Mouse (Mus musculus) lung, postnatal 0 days (tissue): ENCODE measurements around the gene Hoxa13. TPM values are rescaled to one million over a fixed set of nuclear protein-coding genes. Genes with fewer than 3 reads are reported as not detected.

Experiments used
- ATAC-seq: fragments of 200-750 bp; cut with Nextera tagmentation; 2 replicates; pipeline ENCODE4 v1.8.0; 2017; ENCODE audit warnings: moderate library complexity
- DNase-seq: peaks from one replicate; pipeline ENCODE4 v3.0.0-alpha.2; 2016; ENCODE audit warnings: low spot score
- H3K27ac ChIP-seq: fragments of 300-500 bp; sonication (generic); 2 replicates; pipeline ENCODE4 v1.5.1; 2014; ENCODE audit warnings: antibody characterized with exemption, mild to moderate bottlenecking, low read length, mixed read lengths
- H3K27me3 ChIP-seq: fragments of 300-500 bp; sonication (generic); replicated peaks from 2 replicates; pipeline ENCODE4 v1.6.1; 2014; ENCODE audit warnings: low read length, mixed read lengths; ENCODE audit not compliant: insufficient read depth
- H3K36me3 ChIP-seq: fragments of 300-500 bp; sonication (generic); 2 replicates; pipeline ENCODE4 v1.6.1; 2014; ENCODE audit warnings: low read length, mixed read lengths; ENCODE audit not compliant: insufficient read depth
- H3K4me1 ChIP-seq: fragments of 300-500 bp; sonication (generic); 2 replicates; pipeline ENCODE4 v1.6.1; 2014; ENCODE audit warnings: antibody characterized with exemption, low read depth, low read length, mixed read lengths; ENCODE audit not compliant: insufficient read depth
- H3K4me2 ChIP-seq: fragments of 300-500 bp; sonication (generic); replicated peaks from 2 replicates; pipeline ENCODE4 v1.6.1; 2014; ENCODE audit warnings: low read depth, mild to moderate bottlenecking, low read length, moderate library complexity, mixed read lengths
- H3K4me3 ChIP-seq: fragments of 300-500 bp; sonication (generic); 2 replicates; pipeline ENCODE4 v1.5.1; 2014; ENCODE audit warnings: low read depth, low read length
- H3K9ac ChIP-seq: fragments of 300-500 bp; sonication (generic); replicated peaks from 2 replicates; pipeline ENCODE4 v1.6.1; 2014; ENCODE audit warnings: low read depth, mild to moderate bottlenecking
- H3K9me3 ChIP-seq: fragments of 300-500 bp; sonication (generic); 2 replicates; pipeline ENCODE4 v1.6.1; 2016; ENCODE audit warnings: low read length, mixed read lengths
- CTCF ChIP-seq: IDR thresholded peaks from 2 replicates; pipeline ENCODE4 v1.5.1; 2016; ENCODE audit warnings: antibody characterized with exemption, mild to moderate bottlenecking
- EP300 ChIP-seq: IDR thresholded peaks from 2 replicates; pipeline ENCODE4 v1.6.1; 2016; ENCODE audit warnings: antibody characterized with exemption, mild to moderate bottlenecking, control low read depth
- WGBS: fragments of 180-500 bp; shearing (Covaris S2); extraction: QIAGEN DNeasy Blood & Tissue Kit; methylation state at CpG from one replicate; pipeline ENCODE4 v1.1.7; 2014; 5-methylcytosine and 5-hydroxymethylcytosine counted together
- polyA plus RNA-seq: library from polyadenylated mRNA; unstranded; fragments of >200 nt; fragmentation: Nextera tagmentation; extraction: Ambion mirVana; gene quantifications from 2 replicates; pipeline ENCODE4 v1.2.1, GENCODE M21; 2015

Hoxa13 gene
- polyA plus RNA-seq, 1 experiment from 2014 or later, result not detected

GRCm38 (mm10) chr6:52238155-52238545, 22.5 kb downstream of the Hoxa13 start:
- no peak overlapping the region for H3K4me2 ChIP-seq
- no peaks in the 10 kb centered on the region; the same call in 1 of the 2 replicates for H3K4me1 ChIP-seq
- no peaks in the 10 kb centered on the region for H3K36me3 ChIP-seq
- no peak overlapping the region for H3K4me3 ChIP-seq
- ATAC-seq (no peak), DNase-seq (no peak)
- peaks cover 98% of the 10 kb centered on the region for H3K27me3 ChIP-seq
- WGBS, result 3% methylated on average over 7 of the region's 7 CpGs
- H3K27ac ChIP-seq, result no peak overlapping the region
- no peak overlapping the region for H3K9ac ChIP-seq
- no peaks in the 10 kb centered on the region for H3K9me3 ChIP-seq
- TF ChIP-seq CTCF (no peak), EP300 (no peak)

GRCm38 (mm10) chr6:52237346-52238154, 23.1 kb downstream of the Hoxa13 start:
- Histone ChIP-seq H3K27me3 (peaks cover 98% of the 10 kb centered on the region), H3K4me2 (no peak overlapping the region), H3K27ac (no peak overlapping the region), H3K9me3 (no peaks in the 10 kb centered on the region), H3K4me3 (no peak overlapping the region), H3K36me3 (no peaks in the 10 kb centered on the region), H3K4me1 (no peaks in the 10 kb centered on the region; the same call in 1 of the 2 replicates), H3K9ac (no peak overlapping the region)
- DNase-seq (no peak), ATAC-seq (no peak)
- WGBS, result 13% methylated on average over 10 of the region's 10 CpGs
- TF ChIP-seq EP300, result no peak

GRCm38 (mm10) chr6:52236806-52237205, 23.9 kb downstream of the Hoxa13 start:
- H3K4me1 ChIP-seq, result no peaks in the 10 kb centered on the region; the same call in 1 of the 2 replicates
- H3K9ac ChIP-seq, result no peak overlapping the region
- H3K9me3 ChIP-seq, result no peaks in the 10 kb centered on the region
- no peaks in the 10 kb centered on the region for H3K36me3 ChIP-seq
- no peak overlapping the region for H3K27ac ChIP-seq
- ATAC-seq (no peak), DNase-seq (no peak)
- 13% methylated on average over 3 of the region's 3 CpGs for WGBS
- H3K4me2 ChIP-seq, result no peak overlapping the region
- TF ChIP-seq CTCF, result no peak
- no peak for TF ChIP-seq EP300
- H3K27me3 ChIP-seq, result peaks cover 98% of the 10 kb centered on the region
- no peak overlapping the region for H3K4me3 ChIP-seq

DNA sequence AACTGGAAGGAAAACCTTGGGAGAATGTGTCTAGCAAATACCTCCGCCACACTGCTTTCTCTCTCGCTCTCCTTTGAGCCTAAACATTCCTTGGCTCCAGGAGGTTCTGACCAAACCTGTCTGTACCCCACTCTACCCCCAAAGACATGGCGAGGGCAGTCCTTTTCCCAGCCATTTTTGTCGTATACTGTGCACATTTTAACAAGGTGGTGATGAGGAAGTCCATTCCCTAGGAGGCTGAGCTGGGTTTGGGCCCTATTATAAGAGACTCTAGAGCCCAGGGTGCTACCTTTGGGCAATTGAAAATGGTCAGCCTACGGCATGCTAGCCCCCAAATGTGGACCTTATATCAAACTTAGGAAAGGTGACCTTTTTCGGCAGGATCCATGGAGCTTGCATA, 24.8 kb downstream of the Hoxa13 start:
- TF ChIP-seq CTCF, result no peak
- TF ChIP-seq EP300, result no peak
- ATAC-seq, result no peak
- Histone ChIP-seq H3K4me1 (no peaks in the 10 kb centered on the region; the same call in 1 of the 2 replicates), H3K4me2 (no peak overlapping the region), H3K9me3 (no peaks in the 10 kb centered on the region), H3K9ac (no peak overlapping the region), H3K27me3 (peaks cover 95% of the 10 kb centered on the region), H3K27ac (no peak overlapping the region), H3K36me3 (no peaks in the 10 kb centered on the region), H3K4me3 (no peak overlapping the region)
- WGBS, result 26% methylated on average over 6 of the region's 6 CpGs
- no peak for DNase-seq

- ATAC-seq (no peak), DNase-seq (no peak)
- Histone ChIP-seq H3K27ac (no peak overlapping the region), H3K4me3 (no peak overlapping the region), H3K4me1 (no peaks in the 10 kb centered on the region; the same call in 1 of the 2 replicates), H3K36me3 (no peaks in the 10 kb centered on the region), H3K9ac (no peak overlapping the region), H3K4me2 (no peak overlapping the region), H3K27me3 (peaks cover 95% of the 10 kb centered on the region), H3K9me3 (no peaks in the 10 kb centered on the region)
- 38% methylated on average over 9 of the region's 9 CpGs for WGBS
- TF ChIP-seq EP300 (no peak), CTCF (no peak)
Observed at GRCm38 (mm10) chr6:52235267-52235666, 25.4 kb downstream of the Hoxa13 start.

GRCm38 (mm10) chr6:52234428-52235140, 26.1 kb downstream of the Hoxa13 start:
- Histone ChIP-seq H3K4me1 (no peaks in the 10 kb centered on the region), H3K27me3 (peaks cover 95% of the 10 kb centered on the region), H3K27ac (no peak overlapping the region), H3K9me3 (no peaks in the 10 kb centered on the region), H3K4me2 (no peak overlapping the region), H3K4me3 (no peak overlapping the region), H3K36me3 (no peaks in the 10 kb centered on the region), H3K9ac (no peak overlapping the region)
- ATAC-seq, result no peak
- DNase-seq, result no peak
- no peak for TF ChIP-seq EP300
- TF ChIP-seq CTCF, result no peak
- WGBS, result 4% methylated on average over 49 of the region's 68 CpGs
